Mouse (Mus musculus): Measurements from ENCODE around the gene Socs7.

DNA sequence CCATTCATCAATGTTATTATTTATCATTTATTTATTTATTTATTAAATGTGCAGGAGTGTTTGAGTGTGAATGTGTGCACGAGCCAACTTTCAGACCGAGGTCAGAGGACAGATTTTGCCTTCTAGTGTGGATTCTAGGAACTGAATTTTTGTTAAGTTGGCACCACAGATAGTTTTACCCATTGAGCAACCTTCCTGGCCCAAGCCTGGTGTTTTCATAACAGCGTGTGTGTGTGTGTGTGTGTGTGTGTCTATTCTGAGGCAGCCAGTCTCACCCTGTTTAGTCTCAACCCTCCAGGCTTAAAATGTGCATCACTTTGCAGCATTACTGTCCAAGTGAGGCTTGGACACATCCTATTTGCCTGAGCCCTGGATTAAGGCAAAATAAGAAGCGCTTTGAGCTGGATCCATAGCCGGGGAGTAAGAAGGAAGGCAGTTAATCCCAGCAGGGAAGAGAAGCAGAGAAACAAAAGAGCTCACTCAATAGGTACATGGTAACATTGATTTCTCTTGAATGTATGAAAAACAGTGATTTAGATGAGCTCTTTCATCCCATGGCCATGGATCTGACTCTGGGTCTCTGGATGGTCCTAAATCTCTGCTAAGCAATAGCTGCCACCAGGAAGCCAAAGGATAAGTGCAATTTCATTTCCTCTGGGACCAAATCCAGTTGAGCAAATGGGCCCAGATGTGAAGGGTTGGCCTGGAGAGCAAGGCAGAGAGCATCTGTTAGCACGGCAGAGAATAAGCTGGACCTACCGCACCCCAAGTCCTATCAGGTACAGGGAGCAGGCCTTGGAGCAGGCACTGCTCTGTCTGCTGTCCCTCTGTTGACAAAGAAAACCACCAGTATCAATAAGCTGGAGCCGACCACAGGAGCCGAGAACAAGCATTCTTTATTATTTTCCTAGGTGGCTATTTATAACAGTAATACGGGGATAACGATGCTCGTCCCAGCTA lies 30.8 kb upstream of the Socs7 start:
- TF ChIP-seq POLR2A (IDR thresholded peaks at IDR 0.05; ENCODE audit: insufficient read depth, low read depth, low read length) = no peak
- TF ChIP-seq CTCF (IDR thresholded peaks at IDR 0.05; ENCODE audit: insufficient read depth, low read depth, low read length) = no peak
